Comparison of ENCODE assay signal across 23 mouse cellular contexts in genomic region chr14:68744661-68745060, GRCm38 (mm10).
"Had no signal": no experiment of that assay in that cellular context is flagged by ENCODE, and none has a peak within 500 bp of the region (broad histone marks: within the 10 kb centered on the region; RNA-seq: fewer than 3 reads in every experiment).

No protein-coding gene starts in this region.

- DNase-seq: kidney, adult 9 months; kidney, postnatal 14 days; kidney, postnatal 4 days; layer of hippocampus, adult 9-11 months; liver; lung, adult 18-20 months; lung, postnatal 10 days; lung, postnatal 36 days; retina, postnatal 1 day; right cerebral cortex, postnatal 25 days; spleen, adult 18-20 months; thymus, postnatal 25 days had no signal

- H3K27ac ChIP-seq: layer of hippocampus, adult 2 months; limb, embryonic 10.5 days; limb, embryonic 13.5 days; liver, embryonic 12.5 days; liver, embryonic 15.5 days; lung, embryonic 15.5 days; midbrain, embryonic 10.5 days; midbrain, embryonic 13.5 days; stomach, embryonic 15.5 days had no signal

- H3K9me3 ChIP-seq: limb, embryonic 10.5 days; limb, embryonic 13.5 days; liver, embryonic 12.5 days; liver, embryonic 15.5 days; lung, embryonic 15.5 days; megakaryocyte, embryonic 14.5 days; midbrain, embryonic 10.5 days; midbrain, embryonic 13.5 days; stomach, embryonic 15.5 days had no signal

- H3K9ac ChIP-seq: limb, embryonic 13.5 days; liver, embryonic 12.5 days; liver, embryonic 15.5 days; lung, embryonic 15.5 days; midbrain, embryonic 13.5 days; stomach, embryonic 15.5 days had no signal

- H3K27me3 ChIP-seq: limb, embryonic 13.5 days; liver, embryonic 12.5 days; liver, embryonic 15.5 days; lung, embryonic 15.5 days; megakaryocyte, embryonic 14.5 days; midbrain, embryonic 13.5 days; stomach, embryonic 15.5 days had no signal

- H3K4me3 ChIP-seq: layer of hippocampus, adult 2 months; limb, embryonic 10.5 days; limb, embryonic 13.5 days; liver, embryonic 12.5 days; liver, embryonic 15.5 days; lung, embryonic 15.5 days; megakaryocyte, embryonic 14.5 days; midbrain, embryonic 10.5 days; midbrain, embryonic 13.5 days; stomach, embryonic 15.5 days had no signal

- H3K4me2 ChIP-seq: limb, embryonic 13.5 days; liver, embryonic 12.5 days; liver, embryonic 15.5 days; lung, embryonic 15.5 days; midbrain, embryonic 13.5 days; stomach, embryonic 15.5 days had no signal

- H3K4me1 ChIP-seq: limb, embryonic 10.5 days; limb, embryonic 13.5 days; liver, embryonic 12.5 days; liver, embryonic 15.5 days; lung, embryonic 15.5 days; megakaryocyte, embryonic 14.5 days; midbrain, embryonic 10.5 days; midbrain, embryonic 13.5 days; stomach, embryonic 15.5 days had no signal

- ATAC-seq: liver, embryonic 12.5 days; midbrain, embryonic 13.5 days; midbrain, embryonic 16.5 days had no signal

- H3K36me3 ChIP-seq: limb, embryonic 10.5 days; limb, embryonic 13.5 days; liver, embryonic 12.5 days; liver, embryonic 15.5 days; lung, embryonic 15.5 days; midbrain, embryonic 10.5 days; midbrain, embryonic 13.5 days; stomach, embryonic 15.5 days had no signal
